Mouse (Mus musculus) lung, adult 18-20 months (tissue): ENCODE measurements at regions not wholly inside any gene's neighbourhood (a gene's known extent, or its start where the extent isn't known, plus 50 kb on each side); places are given as distances from the start of the nearest gene placed in this dataset.

Experiments used
- DNase-seq, 2 experiments: peaks; one replicate each; pipeline ENCODE4 v3.0.0; 2022; ENCODE audit warnings: mixed read lengths in 2 of 2

- DNase-seq, result no peak
Measured at GRCm38 (mm10) chr2:131672223-131672622, 110.1 kb upstream of the Adra1d start.

- no peak for DNase-seq
Measured at GRCm38 (mm10) chr2:131670876-131671275, 108.8 kb upstream of the Adra1d start.

GRCm38 (mm10) chr2:131667874-131668273, 105.8 kb upstream of the Adra1d start:
- no peak for DNase-seq

- DNase-seq, result no peak
Measured at GRCm38 (mm10) chr2:131666841-131667364, 104.8 kb upstream of the Adra1d start.

- DNase-seq, result no peak
Measured at GRCm38 (mm10) chr2:131664575-131664974, 102.5 kb upstream of the Adra1d start.

- peak in 1 of 2 experiments; percentile 16 for DNase-seq
Measured at GRCm38 (mm10) chr2:131663199-131663809, 101.2 kb upstream of the Adra1d start.

- peak; percentile 7 to 14 for DNase-seq
Measured at GRCm38 (mm10) chr2:131652197-131652596, 90.1 kb upstream of the Adra1d start.

- no peak for DNase-seq
Measured at GRCm38 (mm10) chr2:131650611-131651153, 88.6 kb upstream of the Adra1d start.

GRCm38 (mm10) chr2:131644166-131644858, 82.2 kb upstream of the Adra1d start:
- no peak for DNase-seq

- no peak for DNase-seq
Measured at GRCm38 (mm10) chr2:131642456-131642855, 80.4 kb upstream of the Adra1d start.

GRCm38 (mm10) chr2:131638996-131639605, 77.0 kb upstream of the Adra1d start:
- no peak for DNase-seq

- DNase-seq, result no peak
Measured at GRCm38 (mm10) chr2:131635791-131636190, 73.7 kb upstream of the Adra1d start.

GRCm38 (mm10) chr2:131617916-131618315, 55.8 kb upstream of the Adra1d start:
- DNase-seq, result no peak

- DNase-seq, result no peak
Measured at GRCm38 (mm10) chr2:131612486-131612885, 50.4 kb upstream of the Adra1d start.
